Mouse (Mus musculus) retina, postnatal 1 day (tissue): ENCODE data around the gene Tdrd1.
A peak's percentile ranks its signal among the peaks of the same experiment; 100 is the strongest.
"Not testable (repeated sequence)": the region's sequence is repeated elsewhere in the genome, so short reads cannot be mapped to it uniquely, and the experiment has no call there.

Experiments used
- DNase-seq: peaks from one replicate; pipeline ENCODE4 v3.0.0-alpha.2; 2012

Gene Tdrd1

GRCm38 (mm10) chr19:56826047-56826631 is at the start of gene Tdrd1:
TSS of gene Tdrd1 (plus strand) at chr19:56826209.
- DNase-seq = peak; percentile 25

- peak; percentile 65 for DNase-seq
Observed at GRCm38 (mm10) chr19:56776719-56777382, 49.2 kb upstream of the Tdrd1 start.

- DNase-seq = not testable (repeated sequence)
Observed at GRCm38 (mm10) chr19:56778532-56778931, 47.5 kb upstream of the Tdrd1 start.

GRCm38 (mm10) chr19:56787911-56788310 is 38.1 kb upstream of the Tdrd1 start:
- no peak for DNase-seq

GRCm38 (mm10) chr19:56788952-56789351 is 37.1 kb upstream of the Tdrd1 start:
- no peak for DNase-seq

GRCm38 (mm10) chr19:56797376-56797775 is 28.6 kb upstream of the Tdrd1 start:
- DNase-seq = no peak

- no peak for DNase-seq
Observed at GRCm38 (mm10) chr19:56800226-56800625, 25.8 kb upstream of the Tdrd1 start.

- DNase-seq = no peak
Observed at GRCm38 (mm10) chr19:56800930-56801655, 24.9 kb upstream of the Tdrd1 start.

GRCm38 (mm10) chr19:56801656-56802351 is 24.2 kb upstream of the Tdrd1 start:
- no peak for DNase-seq

- no peak for DNase-seq
Observed at GRCm38 (mm10) chr19:56802352-56802746, 23.7 kb upstream of the Tdrd1 start.

- DNase-seq = no peak
Observed at GRCm38 (mm10) chr19:56805366-56805765, 20.6 kb upstream of the Tdrd1 start.

GRCm38 (mm10) chr19:56807122-56807521 is 18.9 kb upstream of the Tdrd1 start:
- no peak for DNase-seq

- peak; percentile 69 for DNase-seq
Observed at GRCm38 (mm10) chr19:56808771-56809170, 17.2 kb upstream of the Tdrd1 start.

- DNase-seq = no peak
Observed at GRCm38 (mm10) chr19:56810641-56811146, 15.3 kb upstream of the Tdrd1 start.

GRCm38 (mm10) chr19:56811590-56811989 is 14.4 kb upstream of the Tdrd1 start:
- DNase-seq = peak; percentile 62

- DNase-seq = no peak
Observed at GRCm38 (mm10) chr19:56813360-56813759, 12.6 kb upstream of the Tdrd1 start.

GRCm38 (mm10) chr19:56817851-56818526 is 8.0 kb upstream of the Tdrd1 start:
- DNase-seq = peak; percentile 33

- DNase-seq = peak; percentile 53
Observed at GRCm38 (mm10) chr19:56821040-56821797, 4.8 kb upstream of the Tdrd1 start.

GRCm38 (mm10) chr19:56821798-56822447 is 4.1 kb upstream of the Tdrd1 start, which contains the start of gene Ccdc186:
TSS of gene Ccdc186 (minus strand) at chr19:56822190.
- DNase-seq = peak; percentile 96

GRCm38 (mm10) chr19:56822448-56822836 is 3.6 kb upstream of the Tdrd1 start:
- DNase-seq = no peak

- no peak for DNase-seq
Observed at GRCm38 (mm10) chr19:56828305-56828704, 2.3 kb downstream of the Tdrd1 start.
